Mouse (Mus musculus) heart, adult 18-20 months (tissue): ENCODE measurements around the gene Slc12a5. TPM values are rescaled to one million over a fixed set of nuclear protein-coding genes. Genes with fewer than 3 reads are reported as not detected.

Experiments used
- DNase-seq, 2 experiments: peaks; one replicate each; pipeline ENCODE4 v3.0.0; 2021 to 2022; ENCODE audit warnings: mixed read lengths in 1 of 2
- total RNA-seq, 2 experiments: library from RNA; stranded (reverse); gene quantifications; 2 replicates each; pipeline ENCODE4 v1.2.3; 2021

Slc12a5 gene
- total RNA-seq, 2 experiments from 2014 or later: 2.0 to 2.3 TPM

DNA sequence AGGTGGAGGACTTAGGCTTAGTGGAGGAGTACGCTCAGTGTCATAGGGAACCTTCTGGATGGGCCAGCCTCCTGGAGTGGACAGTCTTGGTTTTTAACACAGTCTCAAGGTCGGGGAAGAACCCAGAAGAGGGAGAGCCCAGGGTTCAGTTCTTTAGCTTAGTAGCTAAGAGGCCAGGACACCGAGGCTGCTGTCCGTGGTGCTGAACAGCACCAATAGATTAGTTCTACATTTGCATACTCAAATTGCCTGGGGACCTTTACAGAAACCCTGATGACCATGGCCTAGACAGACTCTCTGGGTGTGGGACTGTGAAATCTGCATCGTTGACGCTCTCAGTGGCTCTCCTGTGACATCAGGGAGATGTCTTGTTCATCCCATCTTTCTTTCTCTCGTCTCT, 19.1 kb downstream of the Slc12a5 start:
- peak in 1 of 2 experiments; percentile 59 for DNase-seq

- DNase-seq: no peak
Measured at GRCm38 (mm10) chr2:164985962-164986361, 25.4 kb downstream of the Slc12a5 start.

GRCm38 (mm10) chr2:164986371-164987027, 25.9 kb downstream of the Slc12a5 start:
- DNase-seq: no peak

GRCm38 (mm10) chr2:164988777-164989176, 28.2 kb downstream of the Slc12a5 start:
- no peak for DNase-seq

- DNase-seq: no peak
Measured at GRCm38 (mm10) chr2:164991111-164991510, 30.5 kb downstream of the Slc12a5 start.

DNA sequence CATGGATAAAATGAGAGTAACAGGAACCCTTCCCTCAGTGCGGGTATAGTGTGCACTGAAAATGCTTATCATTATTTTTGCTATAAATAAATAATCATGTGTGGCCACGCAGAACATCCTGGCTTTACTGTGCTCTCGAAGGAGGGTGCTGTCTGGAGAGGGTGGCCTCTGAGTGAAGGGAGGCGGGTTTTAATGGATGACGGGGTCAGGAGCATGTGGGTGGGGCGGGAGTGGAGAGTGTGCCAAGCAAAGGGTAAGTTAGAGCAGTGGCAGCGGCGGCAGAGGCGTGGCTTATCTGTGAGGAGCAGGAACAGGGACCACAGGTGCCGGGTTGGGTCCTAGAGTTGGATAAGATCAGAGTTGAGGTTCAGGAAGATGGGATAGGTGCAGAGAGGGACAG, 31.2 kb downstream of the Slc12a5 start:
- peak in 1 of 2 experiments; percentile 15 for DNase-seq

DNA sequence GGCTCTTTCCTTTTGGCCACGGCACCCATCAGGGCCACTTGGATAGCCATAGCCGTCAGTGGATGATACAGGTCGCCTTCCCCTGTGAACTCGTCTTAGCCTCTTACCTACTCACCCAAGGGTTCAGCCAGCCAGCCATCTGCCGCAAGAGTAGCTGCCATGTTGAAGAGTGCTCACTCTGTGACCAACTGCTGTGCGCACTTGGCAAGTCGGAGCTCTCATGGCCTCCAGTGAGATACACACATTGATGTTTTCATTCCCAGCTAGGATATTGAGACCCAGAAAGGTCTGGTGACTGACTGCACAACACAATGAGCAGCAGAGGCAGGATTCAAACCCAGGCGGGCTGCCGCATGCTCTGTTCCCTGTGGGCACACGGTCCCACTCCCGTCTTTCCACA, 33.6 kb downstream of the Slc12a5 start:
- DNase-seq: no peak

DNA sequence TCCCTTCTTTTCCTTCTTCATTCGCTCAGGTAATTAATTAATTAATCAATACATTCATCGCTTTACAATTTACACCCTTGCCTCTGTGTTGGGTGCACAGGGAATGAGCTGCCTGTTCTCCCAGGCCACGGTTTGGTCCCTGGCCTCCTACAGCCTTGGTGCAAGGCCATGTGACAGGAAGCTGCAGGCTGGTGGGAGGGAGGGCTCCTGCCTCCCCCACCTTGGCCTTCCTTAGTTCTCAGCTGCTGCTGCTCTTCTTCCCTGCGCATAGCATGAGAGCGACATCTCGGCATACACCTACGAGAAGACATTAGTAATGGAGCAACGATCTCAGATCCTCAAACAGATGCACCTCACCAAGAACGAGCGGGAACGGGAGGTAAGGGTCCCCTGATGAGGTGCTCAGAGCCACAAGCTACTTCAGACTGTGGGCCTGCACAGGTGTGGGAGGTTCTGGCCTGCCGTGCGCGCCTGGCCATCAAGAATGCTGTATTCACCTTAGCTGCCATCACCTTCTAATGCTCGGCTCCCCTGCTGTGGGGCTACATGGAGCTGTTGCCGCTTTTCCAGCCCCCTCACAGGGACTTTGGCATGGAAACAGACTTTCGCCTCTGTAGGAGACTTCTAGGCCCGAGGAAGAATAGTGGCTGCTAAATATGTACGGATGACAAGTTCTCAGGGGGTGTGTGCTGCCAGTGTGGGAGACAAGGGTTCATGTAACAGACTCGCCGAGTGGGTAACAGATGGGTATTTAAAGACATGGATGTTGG, 34.2 kb downstream of the Slc12a5 start:
- DNase-seq: no peak

- no peak for DNase-seq
Measured at GRCm38 (mm10) chr2:164995976-164996375, 35.4 kb downstream of the Slc12a5 start.

GRCm38 (mm10) chr2:164996848-164997720, 36.5 kb downstream of the Slc12a5 start:
- DNase-seq: peak in 1 of 2 experiments; percentile 23

- peak; percentile 66 to 70 for DNase-seq
Measured at GRCm38 (mm10) chr2:164997721-164998428, 37.3 kb downstream of the Slc12a5 start.

DNA sequence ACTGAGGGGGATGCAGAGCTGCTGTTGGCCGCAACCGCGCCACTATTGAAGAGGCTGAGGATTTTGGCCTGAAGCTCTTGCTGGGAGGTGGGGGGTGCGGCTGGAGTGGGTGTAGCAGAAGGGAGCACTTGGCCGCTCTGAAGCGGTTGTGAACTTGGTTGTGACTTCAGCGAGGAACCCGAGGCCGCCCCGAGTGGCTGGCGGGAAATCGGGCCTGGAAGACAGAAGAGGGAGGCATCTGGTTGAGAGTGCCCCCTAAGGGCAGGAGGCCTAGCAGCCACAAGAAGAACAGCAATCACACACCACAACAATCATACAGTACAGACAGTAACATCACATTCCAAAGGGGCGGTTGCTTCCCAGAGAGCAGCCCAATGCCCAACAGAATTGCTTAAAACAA, 41.4 kb downstream of the Slc12a5 start:
- DNase-seq: no peak

- DNase-seq: no peak
Measured at GRCm38 (mm10) chr2:165003108-165003507, 42.5 kb downstream of the Slc12a5 start.

GRCm38 (mm10) chr2:165004237-165004636, 43.6 kb downstream of the Slc12a5 start:
- DNase-seq: no peak

GRCm38 (mm10) chr2:165006813-165007212, 46.2 kb downstream of the Slc12a5 start:
- no peak for DNase-seq

GRCm38 (mm10) chr2:165007986-165008385, 47.4 kb downstream of the Slc12a5 start:
- no peak for DNase-seq

DNA sequence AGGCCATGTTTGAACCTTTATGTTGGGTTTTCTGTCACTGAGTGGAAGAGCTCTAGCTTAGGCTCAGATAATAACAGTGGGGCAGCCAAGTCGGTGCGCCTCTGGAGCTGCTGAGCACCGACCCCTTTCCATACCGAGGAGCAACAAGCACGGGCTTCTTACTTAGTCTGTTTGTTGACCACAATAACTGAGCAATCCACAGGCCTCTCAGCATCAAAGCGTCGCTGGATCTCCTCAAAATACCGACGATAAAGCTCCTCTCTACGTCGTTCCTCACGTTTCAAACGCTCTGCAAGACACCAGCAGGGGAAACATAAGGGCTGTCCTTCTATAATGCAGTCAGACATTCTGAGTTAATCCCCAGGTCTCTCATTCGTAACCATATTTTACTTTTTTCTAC, 48.6 kb downstream of the Slc12a5 start:
- no peak for DNase-seq

DNA sequence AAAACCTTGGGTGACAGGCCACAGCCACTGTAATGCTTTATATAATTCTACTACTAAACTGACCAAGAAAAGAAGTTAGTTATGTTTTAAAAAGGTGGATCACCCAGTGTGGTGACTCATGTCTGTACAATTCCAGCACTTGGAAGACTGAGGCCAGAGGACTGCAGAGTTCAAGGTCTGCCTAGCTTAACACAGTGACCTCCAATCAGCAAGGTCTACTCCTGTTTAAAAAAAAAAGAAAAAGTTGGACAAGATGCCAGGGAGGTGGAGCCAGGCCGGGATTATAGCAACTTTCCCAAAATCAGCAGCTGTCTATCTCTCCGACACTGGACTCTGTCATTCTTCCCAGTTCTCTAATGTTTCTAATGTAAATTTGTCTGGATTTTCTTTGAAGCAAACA, 49.0 kb downstream of the Slc12a5 start:
- DNase-seq: no peak

GRCm38 (mm10) chr2:165010351-165010750, 49.7 kb downstream of the Slc12a5 start:
- no peak for DNase-seq

GRCm38 (mm10) chr2:165014935-165015334, 54.3 kb downstream of the Slc12a5 start:
- DNase-seq: no peak

DNA sequence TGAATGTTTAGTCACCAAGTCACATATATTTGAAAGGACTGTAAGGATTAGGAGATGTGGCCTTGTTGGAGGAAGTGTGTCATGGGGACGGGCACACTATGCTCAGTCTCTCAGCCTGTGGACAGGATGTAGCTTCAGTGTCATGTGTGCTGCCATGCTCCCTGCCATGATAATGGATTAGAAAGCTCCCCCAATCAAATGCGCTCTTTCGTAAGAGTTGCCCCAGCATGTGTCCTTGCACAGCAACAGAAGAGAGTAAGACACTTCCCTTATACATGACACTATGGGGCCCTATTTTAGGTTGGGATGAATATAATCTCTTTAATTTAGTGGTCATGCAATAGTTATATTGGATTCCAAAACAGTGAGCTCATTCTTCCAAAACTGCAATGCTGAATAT, 59.9 kb downstream of the Slc12a5 start:
- DNase-seq: no peak

GRCm38 (mm10) chr2:165027163-165027562, 66.6 kb downstream of the Slc12a5 start:
- no peak for DNase-seq
